Mouse (Mus musculus) olfactory bulb, adult 2 months (tissue): Measurements from ENCODE around the gene Adarb1. TPM values are rescaled to one million over a fixed set of nuclear protein-coding genes. Genes with fewer than 3 reads are reported as not detected.

ENCODE experiments used
- H3K27ac ChIP-seq: fragments of 200-500 bp; 2 replicates; pipeline ENCODE4 v1.5.1; 2012; ENCODE audit warnings: low read depth, low read length; ENCODE audit not compliant: insufficient read depth
- H3K4me1 ChIP-seq: fragments of 200-500 bp; 2 replicates; pipeline ENCODE4 v1.6.1; 2012; ENCODE audit warnings: low read length; ENCODE audit not compliant: control insufficient read depth, insufficient read depth
- H3K4me3 ChIP-seq: fragments of 200-500 bp; 2 replicates; pipeline ENCODE4 v1.5.1; 2012; ENCODE audit warnings: mild to moderate bottlenecking, low read depth, low read length, moderate library complexity; ENCODE audit not compliant: insufficient read depth
- CTCF ChIP-seq: fragments of 200-500 bp; IDR thresholded peaks from 2 replicates; pipeline ENCODE4 v1.5.1; 2012; ENCODE audit warnings: low read depth, mild to moderate bottlenecking, low read length, moderate library complexity; ENCODE audit not compliant: insufficient read depth
- POLR2A ChIP-seq: fragments of 200-500 bp; IDR thresholded peaks from 2 replicates; pipeline ENCODE4 v1.6.1; 2012; ENCODE audit warnings: mild to moderate bottlenecking, low read depth, low read length, moderate library complexity; ENCODE audit not compliant: insufficient read depth
- WGBS: fragments of 180-500 bp; shearing (Covaris S2); methylation state at CpG from one replicate; pipeline ENCODE4 v1.1.7; 2018; 5-methylcytosine and 5-hydroxymethylcytosine counted together
- polyA plus RNA-seq: library from polyadenylated mRNA; stranded (reverse); fragments of >200 nt; gene quantifications from 2 replicates; pipeline ENCODE4 v1.2.4, GENCODE M21; 2012; ENCODE audit warnings: low replicate concordance; ENCODE audit not compliant: missing spikeins, insufficient read depth, insufficient read length

Gene Adarb1
- polyA plus RNA-seq, 1 experiment, result not detected

- no peak overlapping the region for H3K27ac ChIP-seq
- H3K4me1 ChIP-seq, result peaks cover 16% of the 10 kb centered on the region
- WGBS, result 89% methylated on average over 5 of the region's 5 CpGs
- no peak overlapping the region for H3K4me3 ChIP-seq
- no peak for TF ChIP-seq POLR2A
- TF ChIP-seq CTCF, result no peak
These were observed 171.0 kb downstream of the Adarb1 start for GRCm38 (mm10) chr10:77247048-77247447.

DNA sequence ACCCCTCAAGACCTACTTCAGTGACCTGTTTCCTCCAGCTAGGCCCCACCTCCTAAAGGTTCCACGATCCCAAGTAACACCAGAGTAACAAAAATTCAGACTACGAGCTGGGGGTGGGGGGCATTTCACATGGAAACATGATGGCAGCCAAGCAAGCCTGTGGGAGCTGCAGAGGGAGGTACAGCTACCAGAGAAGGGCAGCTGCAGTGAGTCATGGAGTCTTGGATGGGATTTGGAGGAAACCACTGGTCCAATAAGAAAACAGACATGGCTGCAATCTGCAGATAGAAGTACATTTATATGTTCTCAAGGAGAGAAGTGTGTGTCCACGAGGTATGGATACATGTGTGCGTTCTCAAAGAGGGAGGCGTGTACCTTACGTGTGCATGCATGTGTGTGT lies 173.3 kb downstream of the Adarb1 start:
- no peak overlapping the region for H3K27ac ChIP-seq
- H3K4me1 ChIP-seq, result peaks cover 6% of the 10 kb centered on the region; the same call in 1 of the 2 replicates
- H3K4me3 ChIP-seq, result no peak overlapping the region
- TF ChIP-seq POLR2A (no peak), CTCF (no peak)
- 85% methylated on average over 6 of the region's 6 CpGs for WGBS

- H3K27ac ChIP-seq, result no peak overlapping the region
- TF ChIP-seq CTCF (no peak), POLR2A (no peak)
- H3K4me3 ChIP-seq, result no peak overlapping the region
- WGBS, result 45% methylated on average over 11 of the region's 11 CpGs
- peaks cover 6% of the 10 kb centered on the region; the same call in 1 of the 2 replicates for H3K4me1 ChIP-seq
These were observed 174.4 kb downstream of the Adarb1 start for GRCm38 (mm10) chr10:77243572-77244161.

GRCm38 (mm10) chr10:77242871-77243270 lies 175.2 kb downstream of the Adarb1 start:
- no peak for TF ChIP-seq CTCF
- no peak for TF ChIP-seq POLR2A
- Histone ChIP-seq H3K27ac (no peak overlapping the region), H3K4me1 (peaks cover 9% of the 10 kb centered on the region; the same call in 1 of the 2 replicates), H3K4me3 (no peak overlapping the region)
- 89% methylated on average over 14 of the region's 14 CpGs for WGBS

- no peak overlapping the region for H3K27ac ChIP-seq
- no peak overlapping the region for H3K4me3 ChIP-seq
- WGBS, result 86% methylated on average over 3 of the region's 3 CpGs
- TF ChIP-seq CTCF, result no peak
- TF ChIP-seq POLR2A, result no peak
- H3K4me1 ChIP-seq, result peaks cover 11% of the 10 kb centered on the region; the same call in 1 of the 2 replicates
These were observed 175.7 kb downstream of the Adarb1 start for GRCm38 (mm10) chr10:77242396-77242795.

- TF ChIP-seq CTCF, result no peak
- peaks cover 11% of the 10 kb centered on the region; the same call in 1 of the 2 replicates for H3K4me1 ChIP-seq
- no peak overlapping the region for H3K4me3 ChIP-seq
- no peak overlapping the region for H3K27ac ChIP-seq
- 82% methylated on average over 8 of the region's 8 CpGs for WGBS
These were observed 177.3 kb downstream of the Adarb1 start for GRCm38 (mm10) chr10:77240764-77241163.

Other genes with a start within 250 kb of the Adarb1 start
- gene Pofut2, start 159.1 kb downstream of the Adarb1 start, polyA plus RNA-seq, result not detected in 2 replicates
- gene Fam207a, start 97.5 kb upstream of the Adarb1 start, polyA plus RNA-seq, result not detected in 2 replicates
- 191 TPM in 1 of 2 replicates, not detected in the other for gene Itgb2, start 112.0 kb upstream of the Adarb1 start, polyA plus RNA-seq
- not detected in 2 replicates for gene Pttg1ip, start 163.4 kb upstream of the Adarb1 start, polyA plus RNA-seq
- 414 TPM in 1 of 2 replicates, not detected in the other for gene Sumo3, start 187.8 kb upstream of the Adarb1 start, polyA plus RNA-seq
- not detected in 2 replicates for gene Gm49325, start 187.9 kb upstream of the Adarb1 start, polyA plus RNA-seq
- not detected in 2 replicates for gene Ube2g2, start 204.0 kb upstream of the Adarb1 start, polyA plus RNA-seq